Mouse (Mus musculus) ES-Bruce4 (cell line): Measurements from ENCODE around the gene Tmem135. TPM values are rescaled to one million over a fixed set of nuclear protein-coding genes. Genes with fewer than 3 reads are reported as not detected.

Experiments used
- H3K27ac ChIP-seq: 2 replicates; pipeline ENCODE4 v1.5.1; 2012; ENCODE audit warnings: low read length, inconsistent platforms; ENCODE audit not compliant: insufficient read depth
- H3K27me3 ChIP-seq: 2 replicates; pipeline ENCODE4 v1.6.1; 2012; ENCODE audit warnings: mild to moderate bottlenecking, low read length, inconsistent platforms; ENCODE audit not compliant: control insufficient read depth, poor library complexity, insufficient read depth, severe bottlenecking
- H3K36me3 ChIP-seq: 2 replicates; pipeline ENCODE4 v1.6.1; 2012; ENCODE audit warnings: inconsistent platforms, mild to moderate bottlenecking, low read length, moderate library complexity; ENCODE audit not compliant: control insufficient read depth, poor library complexity, insufficient read depth, severe bottlenecking
- H3K4me1 ChIP-seq: one replicate; pipeline ENCODE4 v1.8.1; 2011; ENCODE audit warnings: low read length; ENCODE audit not compliant: control insufficient read depth, insufficient read depth
- H3K4me3 ChIP-seq: 2 replicates; pipeline ENCODE4 v1.5.1; 2011; ENCODE audit warnings: low read depth, mild to moderate bottlenecking, low read length
- H3K9ac ChIP-seq: 2 replicates; pipeline ENCODE4 v1.6.1; 2012; ENCODE audit warnings: low read depth, mild to moderate bottlenecking, inconsistent platforms; ENCODE audit not compliant: poor library complexity, severe bottlenecking
- H3K9me3 ChIP-seq: replicated peaks from 2 replicates; pipeline ENCODE4 v1.6.1; 2012; ENCODE audit warnings: mild to moderate bottlenecking, low read length, inconsistent platforms; ENCODE audit not compliant: control insufficient read depth, poor library complexity, insufficient read depth, severe bottlenecking
- CTCF ChIP-seq: IDR thresholded peaks from one replicate; pipeline ENCODE4 v1.8.1; 2011; ENCODE audit warnings: low read depth, low read length
- EP300 ChIP-seq: IDR thresholded peaks from 2 replicates; pipeline ENCODE4 v1.6.1; 2011; ENCODE audit warnings: low read depth, low read length; ENCODE audit not compliant: insufficient read depth
- POLR2A ChIP-seq: IDR thresholded peaks from one replicate; pipeline ENCODE4 v1.8.1; 2011; ENCODE audit warnings: low read length; ENCODE audit not compliant: insufficient read depth
- polyA plus RNA-seq: library from polyadenylated mRNA; stranded (reverse); fragments of >200 nt; gene quantifications from 2 replicates; pipeline ENCODE4 v1.2.4, GENCODE M21; 2011; ENCODE audit warnings: low read depth; ENCODE audit not compliant: missing spikeins, insufficient read depth, insufficient read length

Tmem135 gene
- polyA plus RNA-seq, 1 experiment, result 25.7 TPM

DNA sequence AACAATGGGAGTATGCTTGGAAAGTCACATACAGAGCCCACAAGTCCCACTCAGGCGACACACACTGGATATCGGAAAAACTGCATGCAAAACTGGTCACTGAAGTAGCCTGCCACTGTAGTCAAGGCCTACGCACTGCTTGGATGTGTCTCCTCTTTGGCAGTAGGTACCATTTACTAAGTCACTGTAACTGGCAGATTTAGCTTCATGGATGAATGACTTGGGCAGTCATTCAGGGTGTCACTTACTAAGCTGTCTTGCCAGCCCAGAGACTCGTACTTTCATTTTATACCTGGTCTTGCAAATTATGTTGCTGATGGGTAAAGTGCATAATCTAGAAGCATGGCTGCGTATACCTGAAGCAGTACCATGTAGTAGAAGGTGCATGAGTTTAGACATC lies 17.3 kb upstream of the Tmem135 start:
- Histone ChIP-seq H3K27me3 (peaks cover 2% of the 10 kb centered on the region; the same call in 1 of the 2 replicates), H3K27ac (no peak overlapping the region), H3K36me3 (no peaks in the 10 kb centered on the region), H3K4me3 (no peak overlapping the region), H3K4me1 (no peaks in the 10 kb centered on the region), H3K9ac (no peak overlapping the region), H3K9me3 (no peaks in the 10 kb centered on the region)
- TF ChIP-seq EP300 (no peak), CTCF (no peak), POLR2A (no peak)

DNA sequence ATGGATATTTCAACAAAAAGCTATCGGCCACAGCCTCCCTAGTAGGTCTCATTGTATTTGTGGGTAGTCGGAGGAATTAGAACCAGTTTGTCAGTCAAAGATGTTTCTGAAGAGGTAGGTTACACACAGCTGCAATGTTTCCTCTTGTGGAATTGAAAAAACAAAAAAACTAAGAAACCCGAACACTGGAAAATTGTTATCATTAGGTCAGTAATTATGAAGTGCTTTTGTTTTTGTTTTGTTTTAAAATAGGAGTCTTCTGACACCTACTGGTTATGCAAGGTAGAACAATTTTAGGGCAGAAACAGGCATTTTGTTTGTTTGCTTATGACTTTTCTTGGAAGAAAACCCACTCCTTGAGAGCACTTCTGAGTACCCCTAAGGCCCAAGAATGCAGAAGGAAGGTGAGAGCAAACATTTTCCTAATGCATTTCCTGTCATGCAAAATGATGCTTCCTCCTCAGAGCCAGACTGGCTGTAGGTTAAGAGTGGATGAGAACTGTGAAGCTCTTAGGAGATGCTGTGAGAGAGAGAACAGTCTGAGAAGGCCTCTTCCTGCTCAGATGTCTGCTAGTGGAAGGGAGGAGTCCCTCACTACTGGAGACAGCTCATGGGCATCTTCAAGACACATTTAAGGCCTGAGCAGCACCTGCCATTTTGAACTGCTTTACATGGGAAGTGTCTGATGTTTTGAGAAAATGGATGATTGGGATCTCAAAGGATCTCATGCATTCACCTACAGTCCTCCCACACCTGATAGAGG lies 15.1 kb upstream of the Tmem135 start:
- no peak for TF ChIP-seq POLR2A
- TF ChIP-seq EP300, result no peak
- TF ChIP-seq CTCF, result no peak
- Histone ChIP-seq H3K9me3 (no peaks in the 10 kb centered on the region), H3K9ac (no peak overlapping the region), H3K27me3 (no peaks in the 10 kb centered on the region), H3K36me3 (no peaks in the 10 kb centered on the region), H3K4me3 (no peak overlapping the region), H3K27ac (no peak overlapping the region), H3K4me1 (no peaks in the 10 kb centered on the region)

DNA sequence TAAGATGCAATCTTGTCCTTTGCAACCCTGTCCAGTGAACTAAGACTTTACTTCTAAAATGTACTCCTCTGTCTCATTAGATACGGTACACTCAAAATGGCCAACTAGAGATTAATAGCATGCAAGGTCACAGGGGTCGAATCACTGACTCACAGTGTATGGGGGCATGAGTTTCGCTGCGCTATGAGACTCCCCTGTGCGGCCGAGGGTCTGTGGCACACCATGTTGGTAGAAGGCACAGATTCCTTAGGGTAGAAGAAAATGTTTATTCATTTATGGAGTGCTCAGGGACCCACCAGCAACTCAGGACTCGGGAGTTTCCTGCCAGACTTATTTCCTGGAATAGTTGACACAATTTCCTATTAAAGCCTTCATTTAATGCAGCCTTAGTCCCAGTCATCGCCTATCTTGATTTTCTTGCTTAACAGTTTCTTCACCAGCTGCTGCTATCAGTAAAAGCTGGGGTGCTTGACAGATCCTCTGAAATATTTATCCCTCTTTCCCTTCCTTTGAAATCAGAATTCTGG lies 14.2 kb upstream of the Tmem135 start:
- no peaks in the 10 kb centered on the region for H3K36me3 ChIP-seq
- no peaks in the 10 kb centered on the region for H3K4me1 ChIP-seq
- no peaks in the 10 kb centered on the region for H3K9me3 ChIP-seq
- H3K27ac ChIP-seq, result no peak overlapping the region
- H3K9ac ChIP-seq, result no peak overlapping the region
- H3K4me3 ChIP-seq, result no peak overlapping the region
- TF ChIP-seq CTCF (no peak), EP300 (no peak), POLR2A (no peak)
- no peaks in the 10 kb centered on the region for H3K27me3 ChIP-seq

DNA sequence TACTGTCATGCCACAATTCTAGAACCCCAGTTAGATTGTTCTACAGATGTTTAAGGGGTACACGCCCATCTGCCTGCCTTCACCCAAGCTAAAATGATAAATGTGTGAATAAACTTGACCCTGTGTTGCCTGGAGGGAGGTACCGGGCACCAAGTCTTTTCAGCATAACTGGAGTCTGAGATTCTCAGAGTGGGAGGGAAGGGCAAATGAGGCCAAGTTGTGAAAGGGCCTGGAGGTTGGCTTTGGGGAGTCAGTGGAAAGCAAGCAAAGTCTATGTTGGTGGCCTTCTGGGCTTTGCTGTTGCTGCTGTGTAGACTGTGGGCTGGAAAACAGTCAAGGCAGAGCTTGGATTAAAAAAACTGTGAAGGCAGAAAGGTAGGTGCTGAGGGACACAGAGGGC lies 13.7 kb upstream of the Tmem135 start:
- TF ChIP-seq EP300 (no peak), CTCF (no peak)
- H3K27ac ChIP-seq, result no peak overlapping the region

DNA sequence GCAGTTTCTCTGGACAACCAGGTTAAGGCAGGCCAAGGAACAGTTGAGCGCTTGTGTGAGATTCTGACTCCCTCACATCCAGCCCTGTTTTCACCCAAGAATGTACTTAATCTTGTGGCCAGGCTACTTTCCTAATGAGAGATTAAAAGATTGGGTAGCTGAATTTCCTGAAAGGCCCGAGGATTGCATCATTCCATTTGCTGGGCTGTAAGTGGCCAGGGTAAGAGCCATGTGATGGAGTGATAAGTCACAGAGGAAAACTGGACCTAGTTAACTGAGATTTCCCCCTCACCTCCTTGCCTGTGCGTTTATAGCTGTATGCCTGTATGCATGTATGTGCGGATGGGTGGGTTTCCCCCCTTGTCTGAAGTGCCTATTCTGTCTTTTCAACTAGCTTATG lies 12.0 kb upstream of the Tmem135 start:
- no peaks in the 10 kb centered on the region for H3K9me3 ChIP-seq
- no peak overlapping the region for H3K9ac ChIP-seq
- H3K4me1 ChIP-seq, result no peaks in the 10 kb centered on the region
- no peak overlapping the region for H3K27ac ChIP-seq
- no peak overlapping the region for H3K4me3 ChIP-seq
- no peaks in the 10 kb centered on the region for H3K36me3 ChIP-seq
- no peaks in the 10 kb centered on the region for H3K27me3 ChIP-seq
- TF ChIP-seq EP300 (no peak), CTCF (no peak), POLR2A (no peak)

More for the DNA sequence above, 13.7 kb upstream of the Tmem135 start:
- Histone ChIP-seq H3K4me1 (no peaks in the 10 kb centered on the region), H3K9me3 (no peaks in the 10 kb centered on the region), H3K9ac (no peak overlapping the region), H3K4me3 (no peak overlapping the region), H3K27me3 (no peaks in the 10 kb centered on the region), H3K36me3 (no peaks in the 10 kb centered on the region)

DNA sequence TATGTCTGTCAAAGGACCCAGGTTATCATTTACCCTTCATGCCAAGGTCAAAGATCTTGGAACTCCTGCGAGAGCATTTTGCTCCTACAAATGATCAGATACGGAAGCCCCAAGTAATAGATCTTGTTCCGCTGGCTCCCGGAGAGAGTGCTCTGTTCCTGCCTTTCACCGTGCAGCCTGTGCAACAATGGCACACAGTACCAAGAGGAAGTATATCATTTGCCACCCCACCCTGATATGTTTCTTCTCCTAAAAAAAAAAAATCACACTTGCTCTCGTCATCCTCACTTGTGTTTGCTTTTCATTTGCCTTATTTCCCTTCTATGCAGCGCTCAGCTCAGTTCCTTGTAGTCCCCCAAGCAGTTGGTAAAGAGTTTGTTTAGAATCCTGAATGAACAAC lies 8.1 kb upstream of the Tmem135 start:
- Histone ChIP-seq H3K27me3 (no peaks in the 10 kb centered on the region), H3K9ac (no peak overlapping the region), H3K36me3 (no peaks in the 10 kb centered on the region), H3K9me3 (no peaks in the 10 kb centered on the region), H3K4me1 (no peaks in the 10 kb centered on the region), H3K27ac (no peak overlapping the region), H3K4me3 (no peak overlapping the region)
- TF ChIP-seq EP300 (no peak), POLR2A (no peak), CTCF (no peak)
